Mouse (Mus musculus) mesoderm, embryonic 11.5 days (tissue): ENCODE measurements around the gene Cdk5rap2.

Source experiments
- DNase-seq: peaks from one replicate; pipeline ENCODE4 v3.0.0-alpha.2; 2012; ENCODE audit warnings: low read depth, low spot score

Gene Cdk5rap2

DNA sequence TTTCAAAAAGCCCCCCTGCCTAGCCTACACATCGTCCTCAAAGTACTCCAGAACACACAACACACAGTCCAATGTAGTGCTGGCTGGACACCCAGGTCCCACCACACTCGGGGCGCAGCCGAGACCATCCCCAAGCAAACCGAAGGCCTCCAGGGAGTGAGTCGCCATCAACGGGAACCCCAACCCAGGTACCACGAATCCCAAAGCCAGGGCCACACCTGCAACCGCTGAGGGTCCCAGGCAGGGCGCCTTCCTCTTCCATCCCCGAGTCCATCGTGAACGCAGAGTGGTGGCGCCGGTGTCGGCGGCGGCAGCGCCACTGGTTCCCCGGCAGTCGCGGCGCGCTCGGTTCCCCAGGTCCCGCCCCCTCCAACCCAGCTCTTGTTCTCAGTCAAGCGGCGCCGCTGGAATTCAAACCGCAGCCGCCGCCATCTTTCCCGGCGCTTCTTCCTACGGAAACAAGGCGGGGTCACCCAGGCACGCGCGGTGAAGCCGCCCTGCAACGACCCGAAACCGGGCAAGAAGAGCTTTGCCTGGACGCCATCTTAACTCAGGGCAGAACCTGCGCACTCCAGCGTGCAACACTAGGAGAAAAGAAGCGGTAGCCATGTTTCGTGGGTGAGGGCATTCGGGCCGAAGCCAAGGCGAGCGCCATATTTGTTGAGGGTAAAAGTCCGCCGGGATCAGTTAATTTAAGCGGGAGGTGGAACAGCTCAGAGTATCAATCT, at the start of gene Cdk5rap2:
Cdk5rap2 (minus strand) TSS at position 450 of the 728 bp plus-strand sequence.
- peak; percentile 98 for DNase-seq

DNA sequence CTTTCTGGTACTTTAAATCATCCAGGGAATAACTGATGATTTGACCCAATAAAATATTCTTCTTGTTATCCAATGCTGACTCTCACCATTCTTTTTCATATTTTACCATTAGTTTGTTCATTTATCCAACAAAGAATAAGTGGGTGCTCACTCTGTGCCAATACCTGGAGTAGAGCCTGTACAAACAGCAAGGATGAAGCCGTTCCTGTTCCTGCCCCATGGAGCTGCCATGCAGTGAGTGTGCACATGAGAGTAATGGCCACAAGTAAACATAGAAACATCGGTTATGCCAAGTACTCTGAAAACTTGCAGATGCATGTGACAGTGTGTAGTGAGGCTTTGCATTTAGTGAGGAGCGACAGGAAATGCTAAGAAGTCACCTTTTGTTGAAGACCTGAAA, 41.9 kb upstream of the Cdk5rap2 start:
- no peak for DNase-seq

DNA sequence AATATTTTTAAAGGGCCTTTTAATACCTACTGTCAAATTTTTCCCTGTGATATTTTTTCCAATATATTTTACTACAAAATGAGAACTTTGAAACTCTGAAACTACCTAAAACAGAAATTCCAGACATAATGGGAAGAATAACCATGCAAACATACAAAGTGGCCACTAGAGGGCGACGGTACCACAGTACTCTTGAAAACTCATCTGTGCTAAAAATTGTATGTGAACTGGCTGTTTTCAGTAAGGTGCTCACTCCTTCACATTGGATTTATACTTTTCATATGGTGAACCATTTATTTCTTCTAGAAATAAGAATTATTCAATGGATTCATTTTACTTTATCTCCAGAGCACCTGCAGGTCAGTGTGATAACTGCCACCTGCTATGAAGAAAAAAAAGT, 41.5 kb upstream of the Cdk5rap2 start:
- DNase-seq = peak; percentile 69

DNA sequence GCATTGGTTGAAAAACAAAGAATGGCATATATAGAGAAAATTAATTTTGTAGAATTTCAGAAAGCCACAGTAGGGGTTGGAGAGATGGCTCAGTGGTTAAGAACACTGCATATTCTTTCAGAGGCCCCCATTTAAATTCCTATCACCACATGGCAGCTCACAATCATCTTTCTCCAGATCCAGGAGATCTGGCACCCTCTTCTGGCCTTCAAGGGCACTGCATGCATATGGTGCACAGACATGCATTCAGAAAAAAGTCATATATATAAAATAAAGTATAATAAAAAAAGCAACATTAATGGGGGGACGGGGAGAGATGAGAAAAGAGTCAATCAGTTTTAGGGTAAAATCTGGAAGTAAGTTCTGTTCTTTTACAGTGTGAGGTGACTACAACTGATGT, 39.4 kb upstream of the Cdk5rap2 start:
- DNase-seq = no peak

DNA sequence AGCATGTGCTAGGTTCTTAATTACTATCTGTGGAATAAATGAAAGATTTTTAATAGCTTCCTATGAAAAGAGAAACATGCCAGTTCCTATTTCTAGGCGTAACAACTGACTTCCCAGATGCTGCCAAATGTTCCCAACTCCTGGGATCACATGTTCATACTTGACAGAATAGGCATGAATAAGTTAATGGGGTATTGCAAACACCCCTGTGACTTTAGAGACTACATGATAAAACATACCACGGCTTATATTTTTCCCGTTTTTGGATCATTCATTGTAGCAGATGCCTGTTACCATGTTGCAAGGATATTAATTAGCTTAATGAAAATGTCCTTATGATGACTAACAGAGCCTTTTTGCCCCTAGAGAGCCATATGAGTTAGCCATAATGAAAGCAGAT, 36.5 kb upstream of the Cdk5rap2 start:
- no peak for DNase-seq

DNA sequence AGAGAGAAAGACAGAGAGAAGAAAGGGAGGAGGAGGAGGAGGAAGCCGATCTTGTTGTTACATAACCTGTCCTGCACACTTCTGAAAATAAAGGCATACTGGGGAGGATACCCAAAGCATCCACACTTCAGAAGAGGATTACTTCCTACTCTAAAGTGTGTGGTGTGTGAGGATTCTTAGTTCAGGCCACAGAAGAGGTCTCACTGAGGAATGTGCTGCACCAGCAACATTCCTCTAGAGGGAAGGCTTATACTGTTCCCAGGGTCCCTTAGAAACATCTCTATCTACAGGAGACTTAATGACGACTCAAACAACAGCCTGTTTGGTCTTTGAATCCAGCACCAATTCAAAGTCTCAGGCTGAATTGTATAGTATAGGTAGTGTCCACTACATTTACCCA, 10.0 kb upstream of the Cdk5rap2 start:
- DNase-seq = no peak

DNA sequence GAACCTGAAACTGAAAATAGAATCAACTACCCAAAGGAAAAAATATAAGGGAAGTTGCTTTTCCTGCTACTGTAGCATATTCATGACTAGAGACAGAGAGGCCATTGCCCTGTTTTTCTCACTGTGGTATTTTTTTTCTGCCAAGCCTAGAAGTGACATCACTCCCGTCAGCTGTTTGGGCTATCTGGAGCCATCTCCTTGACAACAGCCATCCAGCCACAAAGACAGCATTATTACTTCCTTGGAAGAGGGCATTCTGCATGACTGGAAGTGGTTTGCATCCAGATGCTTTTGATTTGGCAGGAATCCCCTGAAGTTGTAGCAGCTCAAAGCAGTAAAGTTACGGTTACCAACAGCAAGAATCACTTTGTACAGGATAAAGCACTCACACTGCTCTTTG, 1.9 kb upstream of the Cdk5rap2 start:
- peak; percentile 66 for DNase-seq

DNA sequence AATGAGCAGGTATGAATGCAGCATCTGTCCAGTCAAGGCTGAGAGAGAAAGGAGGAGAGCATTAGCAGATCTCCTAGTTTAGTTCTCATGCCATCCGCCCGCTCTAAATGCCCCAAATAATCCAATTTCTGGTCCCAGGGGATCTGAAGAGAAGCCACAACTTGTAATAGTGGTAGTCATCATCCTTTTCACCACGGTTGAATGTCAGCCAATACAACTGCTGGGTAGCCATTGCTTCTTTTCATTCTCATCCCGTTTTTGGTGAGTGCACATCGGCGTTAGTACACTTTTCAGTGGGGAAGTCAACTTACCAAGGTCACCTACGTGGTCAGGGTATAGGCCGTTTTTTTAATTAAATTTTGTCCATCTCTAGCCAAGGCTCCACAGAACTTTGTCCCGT, 787 bp downstream of the Cdk5rap2 start:
- no peak for DNase-seq

DNA sequence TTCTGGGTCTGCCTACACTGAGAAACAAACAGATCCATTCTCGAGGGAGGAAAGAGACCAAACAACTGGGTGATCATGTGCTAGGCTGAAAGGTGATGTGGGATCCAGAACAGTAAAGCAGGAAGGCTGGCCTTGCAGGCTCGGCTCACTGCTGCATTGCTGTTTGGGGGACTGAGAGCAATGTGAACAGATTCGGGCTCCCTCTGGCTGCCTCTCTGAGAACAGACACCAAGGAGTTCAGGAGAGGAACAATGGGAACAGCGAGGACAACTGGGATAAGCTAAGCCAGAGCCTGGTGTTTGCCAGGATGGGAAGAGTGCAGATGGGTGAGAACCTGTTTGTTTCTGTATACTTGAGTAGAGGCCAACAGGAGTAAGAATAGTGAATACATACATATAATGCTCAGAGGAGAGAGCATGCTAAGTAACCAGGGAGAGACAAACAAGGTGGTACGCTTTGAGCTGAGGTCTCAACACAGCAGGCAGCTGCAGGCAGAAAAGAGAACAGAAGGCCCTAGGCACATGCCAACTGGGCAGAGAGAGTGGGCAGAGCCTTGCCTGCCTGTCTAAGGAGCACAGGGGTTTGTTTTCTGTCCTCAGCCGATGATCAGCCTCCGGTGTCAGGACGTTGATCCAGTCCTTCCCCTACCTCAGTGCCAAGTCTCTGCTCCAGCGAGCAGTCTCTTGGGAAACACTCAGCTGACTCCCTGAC, 8.0 kb downstream of the Cdk5rap2 start:
- no peak for DNase-seq

DNA sequence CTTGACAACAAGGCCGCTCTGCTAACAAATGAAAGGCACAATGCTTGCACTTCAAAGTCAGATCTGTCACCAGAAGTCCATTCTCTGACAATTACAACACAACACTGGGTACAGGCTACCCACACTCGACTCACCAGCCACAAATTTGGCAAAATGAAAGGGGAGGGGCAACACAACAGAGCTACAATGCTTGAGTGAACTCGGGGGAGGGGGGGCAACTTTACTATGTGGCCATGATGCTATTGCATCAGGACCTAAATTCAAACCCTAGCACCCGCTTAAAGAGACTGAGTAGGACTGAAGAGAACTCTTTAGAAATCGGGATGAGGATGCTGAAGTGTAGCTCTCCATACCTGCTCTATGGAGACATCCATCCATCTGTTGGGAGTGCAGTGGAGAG, 10.8 kb downstream of the Cdk5rap2 start:
- no peak for DNase-seq

DNA sequence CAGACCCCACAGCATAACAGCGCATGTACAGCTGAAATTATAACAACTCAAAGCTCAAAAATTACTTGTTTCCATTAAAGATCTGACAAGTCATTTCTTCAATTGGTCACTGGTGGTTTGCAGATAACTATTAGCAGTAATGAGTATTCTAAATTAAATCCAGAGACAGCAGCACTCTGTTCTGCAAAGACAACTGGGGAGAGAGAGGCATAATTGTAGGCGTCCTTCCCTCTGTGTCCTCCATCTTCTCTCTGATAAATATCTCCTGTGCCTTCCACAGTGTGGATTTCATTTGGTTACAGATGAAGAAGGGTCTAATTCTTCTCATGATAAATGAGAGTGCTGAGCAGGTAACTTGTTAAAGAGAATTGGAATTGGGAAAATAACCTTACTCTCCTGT, 11.2 kb downstream of the Cdk5rap2 start:
- no peak for DNase-seq

DNA sequence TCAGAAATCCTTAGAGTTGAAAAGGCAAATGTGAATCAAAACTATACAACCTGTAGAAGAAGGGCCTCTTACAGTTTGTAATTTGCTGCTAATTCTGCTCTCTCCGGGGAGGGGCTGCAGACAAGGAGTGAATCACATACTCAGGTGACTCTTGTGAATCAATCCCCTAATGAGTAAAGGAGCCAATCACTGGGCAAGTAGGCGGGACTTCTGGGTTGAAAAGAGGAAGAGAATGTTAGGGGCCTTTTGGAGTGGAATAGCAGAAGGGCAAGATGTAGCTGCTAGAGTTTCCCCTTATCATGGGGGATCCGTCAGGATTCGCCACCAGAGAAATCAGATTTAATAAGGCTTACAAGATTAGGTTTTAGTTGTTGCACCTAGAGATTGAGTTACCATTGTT, 12.2 kb downstream of the Cdk5rap2 start:
- no peak for DNase-seq

DNA sequence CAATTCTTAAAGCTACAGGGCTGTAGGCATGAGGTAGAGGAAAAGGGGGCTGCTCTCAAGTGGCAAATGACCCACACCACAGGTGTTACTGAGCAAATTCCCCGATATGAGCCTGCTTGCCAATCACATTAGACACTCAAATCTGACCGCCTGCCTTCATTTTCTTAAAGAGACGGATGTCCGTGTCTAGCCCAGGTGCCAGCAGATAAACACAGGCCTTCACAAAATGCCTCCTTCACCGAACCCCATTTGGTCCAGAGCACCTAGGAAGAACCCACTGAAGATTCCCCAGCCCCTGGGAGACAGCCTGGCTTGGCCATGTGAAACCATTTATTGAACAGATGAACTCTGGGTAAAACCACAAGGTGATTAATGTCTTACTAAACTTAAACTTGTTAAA, 13.5 kb downstream of the Cdk5rap2 start:
- no peak for DNase-seq

DNA sequence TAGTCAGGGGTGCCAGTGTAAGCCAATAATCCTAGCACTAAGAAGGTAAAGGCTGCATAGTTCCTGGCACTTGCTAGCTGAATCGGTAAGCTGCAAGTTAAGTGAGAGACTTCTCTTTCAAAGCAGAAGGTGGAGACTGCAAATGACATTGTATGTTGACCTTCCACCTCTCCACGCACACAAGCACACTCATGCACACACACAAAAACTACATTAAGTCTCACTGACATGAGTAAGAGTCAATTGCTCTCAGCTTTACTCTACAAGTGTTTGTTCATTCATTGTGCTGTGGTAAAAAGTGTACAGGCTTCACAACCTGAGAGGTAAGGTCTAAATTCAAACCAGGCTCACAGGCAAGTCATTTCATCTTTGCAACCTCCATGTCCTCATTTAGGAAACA, 15.5 kb downstream of the Cdk5rap2 start:
- DNase-seq = no peak

DNA sequence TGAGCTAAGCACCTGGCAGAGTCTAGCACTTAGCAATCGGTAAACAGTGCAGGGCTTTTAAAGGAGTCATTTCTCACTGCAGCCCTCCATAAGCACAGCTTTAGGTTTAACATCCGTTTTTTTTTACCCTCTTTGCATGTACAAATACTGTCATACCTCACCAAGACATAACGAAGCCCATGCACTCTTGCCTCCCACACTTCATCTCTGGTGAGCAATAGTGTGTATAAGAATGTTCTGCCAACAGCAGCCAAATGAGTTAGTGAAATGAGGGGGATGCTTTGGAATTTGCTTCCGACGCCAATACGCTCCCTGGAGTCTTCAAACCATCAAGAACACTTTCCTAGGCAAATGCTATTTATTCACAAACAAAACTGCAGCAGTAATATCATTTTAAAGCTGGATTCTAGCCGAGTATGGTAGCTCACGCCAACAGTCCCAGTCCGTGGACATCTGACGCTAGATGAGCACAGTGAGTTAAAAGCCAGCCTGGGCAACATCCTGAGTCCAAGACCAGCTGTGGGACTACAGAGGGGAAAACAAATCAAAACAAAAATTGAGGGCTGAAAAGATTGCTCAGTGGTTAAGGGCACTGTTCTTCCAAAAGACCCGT, 18.4 kb downstream of the Cdk5rap2 start:
- no peak for DNase-seq

DNA sequence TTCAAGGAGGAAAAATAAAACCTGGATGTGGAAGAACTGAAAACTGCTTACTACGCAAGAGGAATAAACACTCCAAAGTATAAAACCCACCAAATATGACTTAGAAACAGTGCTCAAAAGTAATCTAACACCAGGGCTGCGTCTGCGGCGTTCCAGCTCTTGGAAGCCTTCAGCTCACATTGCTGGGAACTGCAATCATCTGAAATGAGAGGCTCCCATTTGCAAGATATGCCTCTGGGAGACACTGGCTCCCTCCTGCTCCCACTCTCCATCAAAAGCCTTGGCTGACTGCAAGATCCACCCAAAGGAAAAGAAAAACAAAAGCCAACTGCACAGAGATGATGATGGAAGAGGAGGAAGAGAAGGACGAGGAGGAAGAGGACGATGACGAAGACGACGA, 19.2 kb downstream of the Cdk5rap2 start:
- no peak for DNase-seq

DNA sequence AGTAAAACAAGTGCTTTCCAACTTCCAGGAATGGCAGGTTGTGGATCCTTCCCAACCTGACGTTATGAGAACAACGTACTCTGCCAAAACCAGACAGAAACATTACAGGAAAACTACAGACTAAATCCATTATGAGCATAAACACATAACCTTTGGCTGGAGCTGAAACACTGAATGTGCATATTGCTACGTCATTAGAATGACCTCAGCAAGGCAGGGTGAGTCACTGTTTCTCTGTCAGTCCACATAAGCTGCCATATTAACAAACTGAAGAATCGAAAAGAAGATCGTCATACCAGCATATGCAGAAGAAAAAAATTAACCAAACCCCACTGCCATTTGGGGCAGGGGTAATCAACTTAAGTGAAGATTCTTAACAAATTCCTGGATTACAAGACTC, 24.0 kb downstream of the Cdk5rap2 start:
- no peak for DNase-seq

DNA sequence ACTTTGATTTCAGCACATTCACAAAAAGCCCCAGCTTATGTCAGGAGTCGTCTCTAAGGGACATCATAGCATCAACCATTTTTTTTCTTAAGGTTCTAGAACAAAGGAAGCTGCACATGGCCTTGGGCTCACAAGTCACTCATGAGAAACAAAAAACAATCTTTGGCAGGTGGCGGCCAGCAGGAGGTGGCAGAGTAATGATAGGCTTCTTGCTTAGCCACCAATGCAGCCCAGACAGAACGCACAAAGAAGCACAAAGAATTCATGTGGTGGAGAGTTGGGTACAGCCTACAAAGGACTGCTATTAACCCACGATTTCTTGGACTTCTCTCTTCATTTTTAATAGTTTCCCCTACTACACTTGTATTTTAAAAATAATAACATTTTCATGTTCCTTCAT, 32.9 kb downstream of the Cdk5rap2 start:
- no peak for DNase-seq

DNA sequence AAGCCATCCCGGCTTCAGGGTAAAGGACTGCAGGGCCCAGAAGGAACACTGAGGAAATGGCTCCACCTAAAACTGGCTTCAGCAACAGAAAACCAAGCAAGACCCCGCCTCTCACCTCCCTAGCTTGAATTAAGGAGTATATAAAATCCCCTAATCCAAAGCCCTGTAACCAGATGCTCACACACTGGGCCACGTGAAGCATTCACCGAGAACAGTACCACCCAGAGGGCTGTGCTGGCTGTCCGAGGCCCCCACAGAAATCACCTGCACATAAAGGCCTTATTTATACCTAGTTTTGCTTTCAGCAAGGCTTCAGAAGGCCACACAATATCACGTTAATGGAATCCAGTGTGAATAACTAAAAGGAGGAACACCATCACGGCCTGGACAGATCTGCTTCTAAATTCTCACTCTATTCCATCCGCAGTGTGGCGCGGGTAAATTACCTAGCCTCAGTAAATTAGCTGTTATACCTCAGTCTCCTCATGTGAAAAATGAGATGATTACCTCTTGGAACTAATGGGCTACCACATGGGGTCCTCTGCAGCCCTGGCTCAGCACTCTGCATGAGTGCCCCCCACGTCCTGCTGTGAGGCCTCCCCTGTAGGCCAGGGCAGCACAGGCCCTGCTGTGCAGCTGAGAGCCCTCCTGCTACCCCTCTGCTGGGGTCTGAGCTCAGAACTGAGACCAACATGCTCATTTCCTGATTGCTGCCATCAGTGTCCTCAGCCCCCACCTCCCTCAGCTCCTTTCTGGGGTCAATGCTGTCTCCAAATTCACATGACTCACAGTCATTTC, 45.0 kb downstream of the Cdk5rap2 start:
- DNase-seq = no peak

DNA sequence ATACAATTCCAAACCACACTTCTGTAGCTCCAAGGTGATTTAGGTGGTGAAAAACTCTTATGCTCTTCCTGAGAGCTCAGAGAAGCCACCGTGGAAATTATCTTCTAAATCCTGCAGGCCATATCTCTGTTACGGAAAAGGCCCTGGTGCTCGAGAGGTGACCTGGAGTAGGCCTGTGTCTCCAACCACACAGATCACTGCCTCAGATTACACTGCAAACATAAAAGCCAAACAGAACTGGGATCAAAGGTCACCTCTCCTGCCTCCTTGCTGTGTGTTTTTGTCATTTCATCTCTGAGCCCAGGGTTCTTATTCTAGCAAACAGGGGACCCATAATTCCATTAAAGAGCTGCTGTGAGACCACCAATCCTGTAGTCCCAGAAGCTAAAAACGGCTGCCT, 48.9 kb downstream of the Cdk5rap2 start:
- no peak for DNase-seq

DNA sequence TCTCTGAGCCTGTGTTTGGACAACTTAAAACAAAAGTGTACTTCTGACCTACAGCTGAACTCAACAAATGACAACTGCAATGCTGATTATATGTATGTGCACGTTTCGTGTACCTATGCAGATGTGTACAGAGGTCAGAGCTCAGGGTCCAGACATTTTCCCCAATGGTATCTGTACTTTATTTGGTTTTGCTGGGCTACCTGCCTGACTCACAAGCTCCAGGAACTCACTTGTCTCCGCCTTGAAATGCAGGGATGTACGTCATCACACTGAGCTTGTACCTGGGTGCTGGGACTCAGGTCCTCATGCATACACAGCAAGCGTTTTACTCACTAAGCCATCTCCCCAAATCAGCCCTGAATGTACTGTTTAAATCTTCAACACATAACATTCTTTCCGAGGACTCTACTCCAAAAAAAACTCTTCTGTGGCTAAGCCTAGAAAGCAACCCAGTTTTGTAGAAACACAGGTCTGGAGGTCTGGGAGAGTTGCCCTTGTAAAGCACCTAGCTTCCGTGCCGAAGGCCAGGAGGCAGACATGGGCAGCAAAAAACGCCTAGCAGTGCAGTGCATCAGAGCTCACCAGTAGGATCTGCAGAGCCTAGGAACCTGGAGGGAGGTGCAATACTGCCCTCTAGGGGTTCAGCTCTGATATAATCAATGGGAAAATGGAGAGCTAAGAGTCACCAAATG, 54.4 kb downstream of the Cdk5rap2 start:
- DNase-seq = peak; percentile 79

DNA sequence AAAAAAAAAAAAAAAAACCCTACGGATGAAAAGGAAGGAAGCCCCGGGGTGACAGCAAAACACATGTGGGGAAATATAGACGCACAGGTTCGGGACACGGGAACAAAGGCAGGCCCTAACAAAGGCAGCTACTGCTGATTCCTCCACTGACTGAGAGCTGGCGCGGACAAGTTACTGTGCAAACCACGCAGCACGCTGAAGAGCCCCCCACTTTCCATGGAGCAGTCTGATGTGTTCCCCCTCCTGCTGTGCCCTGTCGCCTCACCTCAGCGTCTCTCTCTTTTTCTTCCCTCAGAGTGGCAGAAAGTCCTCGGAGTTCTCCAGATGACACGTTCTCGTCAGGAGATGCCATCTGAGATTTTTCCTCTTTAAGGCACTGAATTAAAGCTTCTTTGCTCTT, 55.8 kb downstream of the Cdk5rap2 start:
- no peak for DNase-seq
